Comparison of ENCODE assay signal across 11 mouse cellular contexts in the genomic region with DNA sequence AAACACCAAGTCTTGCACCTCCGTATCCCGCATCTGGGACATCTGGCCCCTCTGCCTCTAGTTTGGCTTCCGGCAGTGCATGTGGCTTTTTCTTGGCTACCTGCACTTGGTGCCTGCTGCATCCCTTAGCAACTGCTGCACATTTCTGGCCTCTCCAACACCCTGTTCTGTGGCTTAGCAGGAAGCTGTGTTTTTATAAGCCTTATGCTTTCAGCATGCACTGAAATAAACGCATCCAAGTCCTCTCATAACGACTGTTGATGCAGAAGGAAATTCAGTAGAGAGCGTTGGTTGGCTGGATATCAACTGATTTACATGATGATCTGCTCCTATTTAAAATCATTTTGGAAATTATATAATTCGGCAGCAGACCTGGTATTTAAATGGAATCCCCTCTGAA.
DNase-seq lines count a peak whose midpoint lies in the region; ATAC-seq and TF ChIP-seq lines count a peak whose summit lies in the region.
"Had no signal": no experiment of that assay in that cellular context is flagged by ENCODE, and none has a peak within 500 bp of the region (broad histone marks: within the 10 kb centered on the region; RNA-seq: fewer than 3 reads in every experiment).

No protein-coding gene starts in this region.

- DNase-seq in frontal cortex, postnatal 25 days (ENCODE audit: low spot score in 2 of 2), result no peak
- DNase-seq in left cerebral cortex, adult 11 months (ENCODE audit: low spot score), result peak; percentile 15
- no peak for DNase-seq in left cerebral cortex, adult 8-10 months (ENCODE audit: low spot score in 2 of 2)
- DNase-seq in brain, embryonic 14.5 days (ENCODE audit: low read depth), result peak; percentile 72
- DNase-seq in left cerebral cortex, postnatal 14 days (ENCODE audit: low spot score in 2 of 2), result peak; percentile 26 to 59
- no peak for DNase-seq in cerebellum, adult 11 months
- DNase-seq: gastrocnemius, postnatal 25 days; kidney, adult 18-20 months; thymus, adult 18-20 months had no signal

- ATAC-seq in frontal cortex, adult (ENCODE audit: low TSS enrichment), result peak; percentile 69
- no peak for ATAC-seq in granulocyte monocyte progenitor cell, adult 5-6 weeks (replicated peaks; ENCODE audit: poor library complexity, severe bottlenecking)

- TF ChIP-seq POLR2A in brain, embryonic 14.5 days (IDR thresholded peaks at IDR 0.05; ENCODE audit: borderline replicate concordance, extremely low read depth, insufficient read depth, insufficient read length, poor library complexity, severe bottlenecking), result no peak

- intact Hi-C loops in left cerebral cortex, postnatal 14 days (cut with DNase I), result no loop called here

- TF ChIP-seq CTCF in brain, embryonic 14.5 days (IDR thresholded peaks at IDR 0.05; ENCODE audit: borderline replicate concordance, extremely low read depth, insufficient read depth, insufficient read length), result no peak

Comparison
In these comparisons a context has a peak if more than half of its experiments do, and no peak if none do; other contexts are left out.
1. DNase-seq: peak in left cerebral cortex, adult 11 months (single experiment), brain, embryonic 14.5 days (single experiment) and left cerebral cortex, postnatal 14 days (2 of 2); none in frontal cortex, postnatal 25 days (0 of 2), left cerebral cortex, adult 8-10 months (0 of 2) and cerebellum, adult 11 months (single experiment).